Comparison of ENCODE assay signal across 7 mouse cellular contexts in the genomic region with DNA sequence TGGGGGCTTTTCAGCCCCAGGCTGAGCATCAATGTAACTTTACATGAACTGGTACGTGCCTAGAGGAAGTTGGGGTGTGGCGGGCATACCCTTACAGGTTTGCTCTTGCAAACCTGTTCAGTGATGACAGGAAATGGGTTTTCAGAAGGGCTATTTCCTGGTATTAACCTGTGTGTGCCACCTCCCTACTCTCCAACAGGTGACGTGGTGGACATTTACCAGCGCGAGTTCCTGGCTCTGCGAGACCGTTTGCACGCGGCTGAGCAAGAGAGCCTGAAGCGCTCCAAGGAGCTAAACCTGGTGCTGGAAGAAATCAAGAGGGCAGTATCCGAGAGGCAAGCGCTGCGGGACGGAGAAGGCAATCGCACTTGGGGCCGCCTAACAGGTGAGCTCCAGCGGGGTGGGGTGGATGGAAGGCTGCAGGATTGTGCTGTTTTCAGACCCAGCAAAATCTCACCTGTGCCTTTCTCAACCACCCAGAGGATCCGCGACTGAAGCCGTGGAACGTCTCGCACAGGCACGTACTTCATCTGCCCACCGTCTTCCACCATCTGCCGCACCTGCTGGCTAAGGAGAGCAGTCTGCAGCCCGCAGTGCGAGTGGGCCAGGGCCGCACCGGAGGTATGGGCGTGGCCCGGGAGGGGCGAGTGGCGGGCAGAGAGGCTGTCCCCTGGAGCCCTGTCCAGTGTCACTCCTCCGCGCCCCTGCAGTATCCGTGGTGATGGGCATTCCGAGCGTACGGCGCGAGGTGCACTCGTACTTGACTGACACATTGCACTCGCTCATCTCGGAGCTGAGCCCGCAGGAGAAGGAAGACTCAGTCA. TPM values are rescaled to one million over a fixed set of nuclear protein-coding genes. Genes with fewer than 3 reads are reported as not detected.
DNase-seq lines count a peak whose midpoint lies in the region; ATAC-seq and TF ChIP-seq lines count a peak whose summit lies in the region.

No protein-coding gene starts in this region.

- no peaks in the 10 kb centered on the region for H3K27me3 ChIP-seq in lung, embryonic 16.5 days (ENCODE audit: control insufficient read depth, insufficient read depth, low read depth, low read length)
- peaks cover 35% of the 10 kb centered on the region for H3K27me3 ChIP-seq in forebrain, embryonic 12.5 days
- peaks cover 14% of the 10 kb centered on the region for H3K27me3 ChIP-seq in limb, embryonic 10.5 days (ENCODE audit: low read depth, poor library complexity, severe bottlenecking)
- no peaks in the 10 kb centered on the region for H3K27me3 ChIP-seq in small intestine, adult 2 months (ENCODE audit: control insufficient read depth, insufficient read depth, low read length)

- no peak for TF ChIP-seq POLR2A in small intestine, adult 2 months (IDR thresholded peaks at IDR 0.05; ENCODE audit: low read depth, low read length)

- no peak for TF ChIP-seq CTCF in small intestine, adult 2 months (IDR thresholded peaks at IDR 0.05; ENCODE audit: extremely low read depth, insufficient read length, insufficient replicate concordance, low read depth, low read length)

- no peak for DNase-seq in lung, postnatal 25 days (ENCODE audit: low spot score)
- DNase-seq in limb, embryonic 10.5 days (ENCODE audit: low spot score), result no peak
- no peak for DNase-seq in left cerebral cortex, postnatal 36 days (ENCODE audit: low spot score in 2 of 2)
- DNase-seq in adrenal gland, postnatal 14 days, result no peak

- no peaks in the 10 kb centered on the region for H3K9me3 ChIP-seq in lung, embryonic 16.5 days (ENCODE audit: control insufficient read depth, low read length)
- no peaks in the 10 kb centered on the region for H3K9me3 ChIP-seq in forebrain, embryonic 12.5 days
- H3K9me3 ChIP-seq in limb, embryonic 10.5 days (replicated peaks), result no peaks in the 10 kb centered on the region

- peak overlapping the region; percentile 35; the same call in 1 of the 2 replicates for H3K9ac ChIP-seq in lung, embryonic 16.5 days (ENCODE audit: low read length)
- H3K9ac ChIP-seq in forebrain, embryonic 12.5 days, result 0 out of 2 replicates have a peak overlapping the region, but pooled peaks have one; percentile 36

- no peak overlapping the region for H3K27ac ChIP-seq in lung, embryonic 16.5 days (ENCODE audit: low read length)
- peak overlapping the region; percentile 31; the same call in 1 of the 2 replicates for H3K27ac ChIP-seq in forebrain, embryonic 12.5 days
- no peak overlapping the region for H3K27ac ChIP-seq in limb, embryonic 10.5 days
- H3K27ac ChIP-seq in small intestine, adult 2 months (ENCODE audit: insufficient read depth, low read depth, low read length), result 0 out of 2 replicates have a peak overlapping the region, but pooled peaks have one; percentile 17

- intact Hi-C loops in left cerebral cortex, postnatal 36 days (cut with DNase I), result no loop called here

- H3K4me2 ChIP-seq in lung, embryonic 16.5 days (ENCODE audit: low read depth, low read length), result peak overlapping the region; percentile 48
- peak overlapping the region; percentile 52 for H3K4me2 ChIP-seq in forebrain, embryonic 12.5 days

- peaks cover 29% of the 10 kb centered on the region for H3K4me1 ChIP-seq in lung, embryonic 16.5 days (replicated peaks; ENCODE audit: control insufficient read depth, insufficient read depth, low read length)
- H3K4me1 ChIP-seq in forebrain, embryonic 12.5 days, result peaks cover 33% of the 10 kb centered on the region
- H3K4me1 ChIP-seq in limb, embryonic 10.5 days, result peaks cover 55% of the 10 kb centered on the region
- H3K4me1 ChIP-seq in small intestine, adult 2 months (ENCODE audit: control insufficient read depth, insufficient read depth, insufficient read length, low read length), result peaks cover 46% of the 10 kb centered on the region

- peak overlapping the region; percentile 30 for H3K4me3 ChIP-seq in lung, embryonic 16.5 days (ENCODE audit: low read length)
- peak overlapping the region; percentile 23 for H3K4me3 ChIP-seq in forebrain, embryonic 12.5 days (replicated peaks)
- H3K4me3 ChIP-seq in limb, embryonic 10.5 days, result peak overlapping the region; percentile 41
- peak overlapping the region; percentile 38 for H3K4me3 ChIP-seq in small intestine, adult 2 months (ENCODE audit: low read depth, low read length)

- peak; percentile 22; the same call in 1 of the 2 replicates for ATAC-seq in lung, embryonic 16.5 days (ENCODE audit: low read depth)
- peak; percentile 24; the same call in 1 of the 2 replicates for ATAC-seq in forebrain, embryonic 12.5 days (ENCODE audit: low FRiP score)

- H3K36me3 ChIP-seq in lung, embryonic 16.5 days (ENCODE audit: control insufficient read depth, insufficient read depth, low read length), result peaks cover 24% of the 10 kb centered on the region
- H3K36me3 ChIP-seq in forebrain, embryonic 12.5 days (replicated peaks), result peaks cover 45% of the 10 kb centered on the region
- peaks cover 45% of the 10 kb centered on the region for H3K36me3 ChIP-seq in limb, embryonic 10.5 days
- peaks cover 41% of the 10 kb centered on the region for H3K36me3 ChIP-seq in small intestine, adult 2 months (ENCODE audit: control insufficient read depth, insufficient read depth, low read length)

- WGBS in lung, embryonic 16.5 days, result 34% methylated on average over 45 of the region's 45 CpGs
- 21% methylated on average over 45 of the region's 45 CpGs for WGBS in forebrain, embryonic 12.5 days
- 24% methylated on average over 45 of the region's 45 CpGs for WGBS in limb, embryonic 10.5 days
- 60% methylated on average over 45 of the region's 45 CpGs for WGBS in small intestine, adult 2 months

RNA-seq across cellular contexts. Expression of gene Ltc4s, which starts 7.7 kb away (rescaled TPM):
- 2.7 and 3.6 TPM in 2 replicates for polyA plus RNA-seq in lung, embryonic 16.5 days (2015; fragmentation: Nextera tagmentation; extraction: Ambion mirVana)
- 0.60 and 0.69 TPM in 2 replicates for polyA plus RNA-seq in forebrain, embryonic 12.5 days (2016; fragmentation: Nextera tagmentation; extraction: Ambion mirVana)
- 0.55 and 0.90 TPM in 2 replicates for polyA plus RNA-seq in limb, embryonic 10.5 days (2016; fragmentation: Nextera tagmentation; extraction: Ambion mirVana)
- polyA plus RNA-seq in small intestine, adult 2 months (2012; rRNA removed), result 44.3 and 51.3 TPM in 2 replicates
- total RNA-seq in left cerebral cortex, postnatal 36 days (2021), result 10 to 100 TPM in 1 of 2 experiments, 1 to 10 TPM in 1; 7.7 to 10.9 TPM
- 10.4 and 11.3 TPM in 2 replicates for total RNA-seq in adrenal gland, postnatal 14 days (2021)

RNA-seq across cellular contexts. Expression of gene Mgat4b, which starts 20.0 kb away (rescaled TPM):
- 5.8 and 7.3 TPM in 2 replicates for polyA plus RNA-seq in lung, embryonic 16.5 days (2015; fragmentation: Nextera tagmentation; extraction: Ambion mirVana)
- 31.6 and 40.3 TPM in 2 replicates for polyA plus RNA-seq in forebrain, embryonic 12.5 days (2016; fragmentation: Nextera tagmentation; extraction: Ambion mirVana)
- 27.7 and 28.6 TPM in 2 replicates for polyA plus RNA-seq in limb, embryonic 10.5 days (2016; fragmentation: Nextera tagmentation; extraction: Ambion mirVana)
- 116 and 171 TPM in 2 replicates for polyA plus RNA-seq in small intestine, adult 2 months (2012; rRNA removed)
- 10 to 100 TPM; 64.9 to 80.2 TPM for total RNA-seq in left cerebral cortex, postnatal 36 days (2021)
- 103 and 113 TPM in 2 replicates for total RNA-seq in adrenal gland, postnatal 14 days (2021)

RNA-seq across cellular contexts. Expression of gene Sqstm1, which starts 20.1 kb away (rescaled TPM):
- polyA plus RNA-seq in lung, embryonic 16.5 days (2015; fragmentation: Nextera tagmentation; extraction: Ambion mirVana), result 257 and 295 TPM in 2 replicates
- polyA plus RNA-seq in forebrain, embryonic 12.5 days (2016; fragmentation: Nextera tagmentation; extraction: Ambion mirVana), result 165 and 169 TPM in 2 replicates
- 111 and 137 TPM in 2 replicates for polyA plus RNA-seq in limb, embryonic 10.5 days (2016; fragmentation: Nextera tagmentation; extraction: Ambion mirVana)
- polyA plus RNA-seq in small intestine, adult 2 months (2012; rRNA removed), result 89.1 and 171 TPM in 2 replicates
- 100 to 1,000 TPM; 460 to 526 TPM for total RNA-seq in left cerebral cortex, postnatal 36 days (2021)
- total RNA-seq in adrenal gland, postnatal 14 days (2021), result 356 and 366 TPM in 2 replicates

RNA-seq across cellular contexts. Expression of gene Mrnip, which starts 56.4 kb away (rescaled TPM):
- 16.1 and 19.5 TPM in 2 replicates for polyA plus RNA-seq in lung, embryonic 16.5 days (2015; fragmentation: Nextera tagmentation; extraction: Ambion mirVana)
- polyA plus RNA-seq in forebrain, embryonic 12.5 days (2016; fragmentation: Nextera tagmentation; extraction: Ambion mirVana), result 22.2 and 24.9 TPM in 2 replicates
- 30.2 and 34.1 TPM in 2 replicates for polyA plus RNA-seq in limb, embryonic 10.5 days (2016; fragmentation: Nextera tagmentation; extraction: Ambion mirVana)
- polyA plus RNA-seq in small intestine, adult 2 months (2012; rRNA removed), result 0.95 and 3.8 TPM in 2 replicates
- total RNA-seq in left cerebral cortex, postnatal 36 days (2021), result 10 to 100 TPM; 15.4 to 15.7 TPM
- total RNA-seq in adrenal gland, postnatal 14 days (2021), result 12.9 and 13.6 TPM in 2 replicates

Comparison
In these comparisons a context has a peak if more than half of its experiments do, and no peak if none do; other contexts are left out.
1. H3K27ac ChIP-seq: peak in forebrain, embryonic 12.5 days (single experiment) and small intestine, adult 2 months (single experiment); none in lung, embryonic 16.5 days (single experiment) and limb, embryonic 10.5 days (single experiment).
2. Peak in every context shown above with its lines, with median percentiles within 50 percentile points of each other: H3K4me3 ChIP-seq.